9 mouse cellular contexts compared by ENCODE assay signal in genomic region chr15:28025447-28026166, GRCm38 (mm10). TPM values are rescaled to one million over a fixed set of nuclear protein-coding genes. Genes with fewer than 3 reads are reported as not detected.
DNase-seq lines count a peak whose midpoint lies in the region; ATAC-seq and TF ChIP-seq lines count a peak whose summit lies in the region.
"Had no signal": no experiment of that assay in that cellular context is flagged by ENCODE, and none has a peak within 500 bp of the region (broad histone marks: within the 10 kb centered on the region; RNA-seq: fewer than 3 reads in every experiment).

TSS of gene Trio (minus strand) at chr15:28025848.

- no peak for TF ChIP-seq CTCF in brain, embryonic 14.5 days (IDR thresholded peaks at IDR 0.05; ENCODE audit: borderline replicate concordance, extremely low read depth, insufficient read depth, insufficient read length)

- peak; percentile 45; the same call in 1 of the 2 replicates for TF ChIP-seq POLR2A in brain, embryonic 14.5 days (IDR thresholded peaks at IDR 0.05; ENCODE audit: borderline replicate concordance, extremely low read depth, insufficient read depth, insufficient read length, poor library complexity, severe bottlenecking)

- under 1% methylated on average over 72 of the region's 94 CpGs for WGBS in forebrain, embryonic 11.5 days
- WGBS in heart, embryonic 15.5 days, result under 1% methylated on average over 75 of the region's 94 CpGs
- under 1% methylated on average over 92 of the region's 94 CpGs for WGBS in liver, embryonic 12.5 days (ENCODE audit: insufficient replicate concordance)

- peak within 1 kb of the TSS; percentile 97 for H3K9ac ChIP-seq in forebrain, embryonic 11.5 days (ENCODE audit: low read length)
- peak within 1 kb of the TSS; percentile 98 for H3K9ac ChIP-seq in heart, embryonic 15.5 days
- H3K9ac ChIP-seq in liver, embryonic 12.5 days, result peak within 1 kb of the TSS; percentile 72

- ATAC-seq in forebrain, embryonic 11.5 days (replicated peaks; ENCODE audit: low FRiP score), result peak; percentile 95
- ATAC-seq in heart, embryonic 15.5 days (replicated peaks; ENCODE audit: insufficient number of reproducible peaks, insufficient read depth, low FRiP score, low read depth), result peak; percentile 96
- peak; percentile 88 for ATAC-seq in liver, embryonic 12.5 days

- H3K36me3 ChIP-seq in forebrain, embryonic 11.5 days (ENCODE audit: control insufficient read depth, insufficient read depth, low read length), result no peaks in the 10 kb centered on the region
- no peaks in the 10 kb centered on the region for H3K36me3 ChIP-seq in heart, embryonic 15.5 days
- H3K36me3 ChIP-seq in liver, embryonic 12.5 days, result no peaks in the 10 kb centered on the region
- H3K36me3 ChIP-seq in splenic B cell, adult 2 months (ENCODE audit: control insufficient read depth, insufficient read depth, low read length, poor library complexity, severe bottlenecking), result no peaks in the 10 kb centered on the region
- H3K36me3 ChIP-seq: G1E had no signal

- no peaks in the 10 kb centered on the region for H3K27me3 ChIP-seq in forebrain, embryonic 11.5 days (ENCODE audit: control insufficient read depth, insufficient read depth, low read length)
- no peaks in the 10 kb centered on the region for H3K27me3 ChIP-seq in heart, embryonic 15.5 days
- peaks cover 71% of the 10 kb centered on the region for H3K27me3 ChIP-seq in liver, embryonic 12.5 days (replicated peaks)
- no peaks in the 10 kb centered on the region for H3K27me3 ChIP-seq in splenic B cell, adult 2 months (ENCODE audit: control insufficient read depth, insufficient read depth, low read length, poor library complexity, severe bottlenecking)

- no peaks in the 10 kb centered on the region for H3K9me3 ChIP-seq in forebrain, embryonic 11.5 days (ENCODE audit: control insufficient read depth, low read length)
- H3K9me3 ChIP-seq in heart, embryonic 15.5 days (replicated peaks), result no peaks in the 10 kb centered on the region
- H3K9me3 ChIP-seq in liver, embryonic 12.5 days (replicated peaks), result no peaks in the 10 kb centered on the region

- peak within 1 kb of the TSS; percentile 93 for H3K4me3 ChIP-seq in forebrain, embryonic 11.5 days (ENCODE audit: low read depth, low read length)
- peak within 1 kb of the TSS; percentile 97 for H3K4me3 ChIP-seq in heart, embryonic 15.5 days
- peak within 1 kb of the TSS; percentile 66 for H3K4me3 ChIP-seq in liver, embryonic 12.5 days

- H3K27ac ChIP-seq in forebrain, embryonic 11.5 days (ENCODE audit: low read depth, low read length), result peak within 1 kb of the TSS; percentile 91
- peak within 1 kb of the TSS; percentile 98 for H3K27ac ChIP-seq in heart, embryonic 15.5 days
- H3K27ac ChIP-seq in liver, embryonic 12.5 days, result peak within 1 kb of the TSS; percentile 78

- peak within 1 kb of the TSS; percentile 92 for H3K4me2 ChIP-seq in forebrain, embryonic 11.5 days (ENCODE audit: low read depth, low read length, severe bottlenecking)
- peak within 1 kb of the TSS; percentile 90 for H3K4me2 ChIP-seq in heart, embryonic 15.5 days
- peak within 1 kb of the TSS; percentile 78 for H3K4me2 ChIP-seq in liver, embryonic 12.5 days

- peaks cover 8% of the 10 kb centered on the region for H3K4me1 ChIP-seq in forebrain, embryonic 11.5 days (replicated peaks; ENCODE audit: control insufficient read depth, insufficient read depth, low read length)
- H3K4me1 ChIP-seq in heart, embryonic 15.5 days (replicated peaks), result peaks cover 40% of the 10 kb centered on the region
- H3K4me1 ChIP-seq in liver, embryonic 12.5 days, result peaks cover 43% of the 10 kb centered on the region

- peak; percentile 85 for DNase-seq in B cell, adult 2 months
- peak; percentile 98 for DNase-seq in brain, embryonic 14.5 days (ENCODE audit: low read depth)
- DNase-seq in forebrain, embryonic 11.5 days (ENCODE audit: low spot score), result peak; percentile 99
- peak; percentile 98 for DNase-seq in kidney, postnatal 14 days
- DNase-seq in naive thymus-derived CD4-positive, alpha-beta T cell, adult 2 months (ENCODE audit: low read depth), result peak; percentile 84
- peak; percentile 81 for DNase-seq in splenic B cell, adult 2 months (ENCODE audit: low read depth, low spot score)

RNA-seq across cellular contexts. Expression of gene Trio, which starts in this region (rescaled TPM):
- 148 and 202 TPM in 2 replicates for polyA plus RNA-seq in brain, embryonic 14.5 days (2012; rRNA removed)
- 41.8 and 42.5 TPM in 2 replicates for polyA plus RNA-seq in forebrain, embryonic 11.5 days (2014; fragmentation: Nextera tagmentation; extraction: Ambion mirVana)
- polyA plus RNA-seq in heart, embryonic 15.5 days (2015; fragmentation: Nextera tagmentation; extraction: Ambion mirVana), result 16.2 and 18.5 TPM in 2 replicates
- polyA plus RNA-seq in liver, embryonic 12.5 days (2016; fragmentation: Nextera tagmentation; extraction: Ambion mirVana), result 5.2 and 5.6 TPM in 2 replicates
- polyA plus RNA-seq: G1E had no signal

Comparison
In these comparisons a context has a peak if more than half of its experiments do, and no peak if none do; other contexts are left out.
1. Peak in every context shown above with its lines: DNase-seq, ATAC-seq, H3K4me3 ChIP-seq and H3K27ac ChIP-seq.